Mouse (Mus musculus): ENCODE data around the gene Arrdc5. TPM values are rescaled to one million over a fixed set of nuclear protein-coding genes. Genes with fewer than 3 reads are reported as not detected.

Arrdc5 gene
- polyA plus RNA-seq, 1 experiment from 2014 or later, result not detected

DNA sequence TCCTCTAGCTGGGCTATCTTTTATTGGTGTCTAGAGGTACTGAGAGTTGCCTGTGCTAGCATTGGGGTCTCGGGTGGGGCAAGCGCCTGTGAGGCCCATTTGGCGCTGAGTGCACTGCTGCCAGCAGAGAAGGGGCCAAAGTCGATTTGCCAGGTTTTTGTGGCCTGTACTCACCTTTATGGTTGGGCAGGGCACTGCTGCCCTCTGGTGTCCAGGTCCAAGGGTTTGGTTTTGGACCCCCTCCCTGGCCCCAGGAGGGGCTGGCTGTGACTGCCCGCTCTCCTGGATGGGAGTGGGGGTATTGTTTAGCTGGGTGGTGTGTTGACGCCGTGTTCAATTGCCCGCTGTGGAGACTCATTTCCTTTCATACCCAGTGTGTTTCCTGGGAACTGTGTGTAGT lies 5.7 kb upstream of the Arrdc5 start:
- 68% methylated on average over 8 of the region's 8 CpGs for WGBS
- Histone ChIP-seq H3K9ac (ENCODE audit: low read depth, low read length) (no peak overlapping the region), H3K4me2 (ENCODE audit: low read length) (no peak overlapping the region), H3K36me3 (ENCODE audit: control insufficient read depth, insufficient read depth, low read length) (no peaks in the 10 kb centered on the region), H3K4me1 (ENCODE audit: control insufficient read depth, insufficient read depth, low read depth, low read length) (peaks cover 24% of the 10 kb centered on the region), H3K9me3 (ENCODE audit: control insufficient read depth, low read length) (no peaks in the 10 kb centered on the region), H3K4me3 (ENCODE audit: low read length) (no peak overlapping the region), H3K27ac (ENCODE audit: low read depth, low read length) (no peak overlapping the region), H3K27me3 (replicated peaks; ENCODE audit: control insufficient read depth, insufficient read depth, low read length) (no peaks in the 10 kb centered on the region; the same call in 1 of the 2 replicates)
- ATAC-seq, result no peak

DNA sequence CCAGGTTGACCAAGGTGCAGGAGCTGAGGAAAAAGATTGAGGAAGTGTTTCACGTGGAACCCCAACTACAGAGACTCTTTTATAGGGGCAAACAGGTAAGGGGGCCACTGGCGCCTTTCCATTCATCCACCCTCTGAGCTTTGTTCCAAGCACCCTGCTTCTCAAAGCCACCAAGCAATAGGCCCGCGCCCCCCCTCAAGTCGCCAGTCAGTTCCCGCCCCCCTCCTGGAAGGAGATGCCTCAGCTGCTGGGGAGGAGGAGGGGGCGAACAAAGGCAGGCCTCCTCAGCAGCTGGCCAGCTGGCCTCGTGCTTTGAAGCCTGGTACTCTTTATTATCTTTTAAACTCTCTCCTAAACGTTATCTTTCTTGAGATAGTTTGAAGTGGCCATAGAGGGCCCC lies 5.1 kb upstream of the Arrdc5 start:
- Histone ChIP-seq H3K4me1 (ENCODE audit: control insufficient read depth, insufficient read depth, low read depth, low read length) (peaks cover 24% of the 10 kb centered on the region), H3K27ac (ENCODE audit: low read depth, low read length) (no peak overlapping the region), H3K4me3 (ENCODE audit: low read length) (peak overlapping the region; percentile 89), H3K27me3 (replicated peaks; ENCODE audit: control insufficient read depth, insufficient read depth, low read length) (no peaks in the 10 kb centered on the region; the same call in 1 of the 2 replicates), H3K9me3 (ENCODE audit: control insufficient read depth, low read length) (no peaks in the 10 kb centered on the region), H3K4me2 (ENCODE audit: low read length) (peak overlapping the region; percentile 96), H3K36me3 (ENCODE audit: control insufficient read depth, insufficient read depth, low read length) (no peaks in the 10 kb centered on the region), H3K9ac (ENCODE audit: low read depth, low read length) (peak overlapping the region; percentile 75)
- no peak for ATAC-seq
- WGBS, result 23% methylated on average over 9 of the region's 9 CpGs

DNA sequence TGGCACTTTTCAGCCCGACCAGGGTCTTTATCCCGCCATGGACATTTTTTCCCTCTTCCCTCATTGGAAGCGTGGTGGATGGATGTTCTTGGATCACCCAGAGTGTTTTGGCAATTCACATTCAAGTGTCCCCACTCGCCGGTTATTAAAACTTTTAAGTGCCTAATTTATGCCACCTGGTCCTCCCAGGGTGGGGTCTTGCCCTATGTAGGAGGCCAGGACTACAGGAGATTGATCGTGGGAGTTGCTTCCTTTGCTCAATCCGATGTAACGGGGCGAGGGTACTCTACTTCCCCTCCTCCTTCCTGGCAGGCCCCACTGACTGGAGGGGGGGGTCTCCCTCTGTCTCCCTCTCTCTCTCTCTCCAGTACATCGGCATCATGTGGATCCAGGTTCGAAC lies 4.6 kb upstream of the Arrdc5 start:
- Histone ChIP-seq H3K27me3 (replicated peaks; ENCODE audit: control insufficient read depth, insufficient read depth, low read length) (no peaks in the 10 kb centered on the region; the same call in 1 of the 2 replicates), H3K9me3 (ENCODE audit: control insufficient read depth, low read length) (no peaks in the 10 kb centered on the region), H3K27ac (ENCODE audit: low read depth, low read length) (no peak overlapping the region), H3K4me3 (ENCODE audit: low read length) (peak overlapping the region; percentile 89), H3K9ac (ENCODE audit: low read depth, low read length) (peak overlapping the region; percentile 75), H3K4me2 (ENCODE audit: low read length) (peak overlapping the region; percentile 96), H3K4me1 (ENCODE audit: control insufficient read depth, insufficient read depth, low read depth, low read length) (peaks cover 24% of the 10 kb centered on the region), H3K36me3 (ENCODE audit: control insufficient read depth, insufficient read depth, low read length) (no peaks in the 10 kb centered on the region)
- no peak for ATAC-seq
- 16% methylated on average over 11 of the region's 11 CpGs for WGBS

DNA sequence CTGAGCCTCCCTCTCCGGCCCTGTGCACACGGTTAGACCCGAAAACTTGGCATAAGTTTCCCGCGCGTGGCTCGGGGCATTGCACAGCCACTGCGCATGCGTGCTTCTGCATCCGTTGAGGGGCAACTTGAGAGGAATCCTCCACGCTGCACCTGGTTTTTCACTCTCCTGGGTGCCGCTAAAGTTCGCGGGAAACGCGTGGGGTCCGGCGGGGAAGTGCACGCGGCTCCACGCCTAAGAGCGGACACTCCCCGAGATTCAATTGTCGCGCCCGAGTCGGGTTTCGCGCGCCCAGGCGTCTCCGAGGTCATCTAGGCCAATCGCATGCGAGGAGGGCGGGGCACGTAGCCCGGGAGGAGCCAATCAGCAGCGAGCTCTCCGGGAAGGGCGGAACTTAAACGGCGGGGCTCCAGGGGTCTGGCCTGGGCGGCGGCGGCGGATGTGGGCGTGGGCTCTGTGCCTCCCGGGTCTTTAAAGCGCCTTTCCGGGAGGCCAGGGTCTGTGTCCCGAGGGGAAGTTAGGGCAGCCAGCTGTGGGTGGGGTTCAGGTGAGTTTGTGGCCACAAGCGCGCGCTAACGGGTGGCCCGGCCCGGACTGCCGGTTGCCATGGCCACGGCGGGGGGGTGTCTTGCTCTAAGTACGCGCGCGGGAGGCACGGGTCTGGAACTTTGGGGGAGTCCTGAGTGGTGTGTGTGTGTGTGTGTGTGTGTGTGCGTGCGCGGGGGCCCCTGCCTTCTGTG lies 3.9 kb upstream of the Arrdc5 start:
- peaks cover 24% of the 10 kb centered on the region for H3K4me1 ChIP-seq (ENCODE audit: control insufficient read depth, insufficient read depth, low read depth, low read length)
- peak; percentile 96 for ATAC-seq

DNA sequence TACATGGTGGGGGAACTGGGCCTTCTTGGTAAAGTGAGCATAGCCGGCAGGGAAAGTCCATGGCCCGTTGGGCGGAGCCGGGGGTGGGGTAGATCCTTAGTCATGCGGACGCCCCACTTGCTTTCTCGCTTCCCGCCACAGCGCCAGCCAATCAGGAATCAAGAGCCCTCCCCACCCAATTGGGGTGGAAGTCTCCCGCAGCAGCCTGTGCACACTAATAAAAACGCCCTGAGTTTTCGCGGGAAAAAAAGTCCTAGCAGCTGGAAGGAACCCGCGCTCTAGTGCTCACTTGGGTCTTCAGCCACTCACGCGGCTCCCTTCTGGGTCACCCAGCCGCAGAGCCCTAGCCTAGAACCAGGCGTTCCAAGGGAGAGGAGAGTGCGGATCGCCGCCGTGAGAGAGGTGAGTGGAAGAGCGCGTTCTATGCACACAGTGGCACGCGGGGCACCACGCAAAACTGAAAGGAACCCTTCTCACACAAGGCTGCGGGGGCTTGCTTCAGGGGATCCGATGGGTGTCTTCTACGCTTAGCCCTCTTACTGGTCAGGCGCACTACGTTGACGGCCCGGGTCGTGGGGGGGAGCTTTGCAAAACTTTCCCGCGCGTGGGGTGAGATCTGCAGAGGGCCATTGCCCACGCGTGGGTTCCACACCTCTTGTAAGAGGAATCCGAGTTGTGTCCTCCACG lies 3.2 kb upstream of the Arrdc5 start, which contains the start of gene Uhrf1:
TSS of gene Uhrf1 (plus strand) at position 162 of the 687 bp plus-strand sequence.
- peak within 1 kb of the TSS; percentile 44; the same call in 1 of the 2 replicates for H3K27ac ChIP-seq (ENCODE audit: low read depth, low read length)
- WGBS, result under 1% methylated on average over 43 of the region's 43 CpGs
- ATAC-seq, result peak; percentile 46

More for the DNA sequence above, 3.9 kb upstream of the Arrdc5 start:
- H3K36me3 ChIP-seq (ENCODE audit: control insufficient read depth, insufficient read depth, low read length), result no peaks in the 10 kb centered on the region
- H3K9ac ChIP-seq (ENCODE audit: low read depth, low read length), result peak overlapping the region; percentile 75
- H3K27me3 ChIP-seq (replicated peaks; ENCODE audit: control insufficient read depth, insufficient read depth, low read length), result no peaks in the 10 kb centered on the region; the same call in 1 of the 2 replicates
- no peaks in the 10 kb centered on the region for H3K9me3 ChIP-seq (ENCODE audit: control insufficient read depth, low read length)
- peak overlapping the region; percentile 89 for H3K4me3 ChIP-seq (ENCODE audit: low read length)
- WGBS, result under 1% methylated on average over 67 of the region's 68 CpGs
- H3K4me2 ChIP-seq (ENCODE audit: low read length), result peak overlapping the region; percentile 96
- peak overlapping the region; percentile 44; the same call in 1 of the 2 replicates for H3K27ac ChIP-seq (ENCODE audit: low read depth, low read length)

DNA sequence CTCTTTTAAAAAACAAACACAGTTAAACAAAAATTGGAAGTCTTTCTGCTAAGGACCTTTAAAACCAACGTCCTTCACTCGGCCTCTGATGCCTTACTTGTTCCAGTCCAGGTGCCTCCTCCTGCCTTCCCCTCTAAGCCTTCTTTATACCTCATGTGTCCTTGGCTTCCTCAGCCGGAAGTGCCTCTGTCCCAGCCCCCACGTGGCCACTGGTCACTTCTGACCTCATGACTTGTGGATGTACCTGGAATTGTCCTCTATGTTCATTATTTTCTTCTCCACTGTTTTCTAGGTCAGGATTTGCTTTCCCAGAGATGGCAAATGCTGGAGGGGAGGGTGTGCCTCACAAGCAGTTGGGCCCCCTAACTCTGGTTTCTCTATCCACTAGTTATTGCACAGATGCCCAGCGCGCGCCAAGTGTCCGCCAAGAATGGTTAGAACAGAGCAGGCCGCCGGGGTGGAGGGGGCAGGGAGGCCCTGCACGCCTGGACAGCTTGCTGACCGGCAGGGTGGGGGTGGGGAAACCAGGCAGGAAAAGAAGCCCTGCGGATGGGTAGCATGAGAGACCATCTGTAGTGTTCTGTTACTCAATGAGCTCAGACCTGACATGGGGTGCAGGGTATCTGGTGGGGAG lies 2.4 kb upstream of the Arrdc5 start:
- ATAC-seq, result peak; percentile 18
- no peaks in the 10 kb centered on the region for H3K9me3 ChIP-seq (ENCODE audit: control insufficient read depth, low read length)
- peaks cover 24% of the 10 kb centered on the region for H3K4me1 ChIP-seq (ENCODE audit: control insufficient read depth, insufficient read depth, low read depth, low read length)
- H3K27ac ChIP-seq (ENCODE audit: low read depth, low read length), result no peak overlapping the region
- no peaks in the 10 kb centered on the region for H3K36me3 ChIP-seq (ENCODE audit: control insufficient read depth, insufficient read depth, low read length)
- no peak overlapping the region for H3K9ac ChIP-seq (ENCODE audit: low read depth, low read length)
- 30% methylated on average over 13 of the region's 13 CpGs for WGBS
- no peak overlapping the region for H3K4me3 ChIP-seq (ENCODE audit: low read length)
- H3K4me2 ChIP-seq (ENCODE audit: low read length), result peak overlapping the region; percentile 96
- no peaks in the 10 kb centered on the region; the same call in 1 of the 2 replicates for H3K27me3 ChIP-seq (replicated peaks; ENCODE audit: control insufficient read depth, insufficient read depth, low read length)

More for the DNA sequence above, 3.2 kb upstream of the Arrdc5 start, which contains the start of gene Uhrf1:
- Histone ChIP-seq H3K4me1 (ENCODE audit: control insufficient read depth, insufficient read depth, low read depth, low read length) (peaks cover 24% of the 10 kb centered on the region), H3K4me2 (ENCODE audit: low read length) (peak within 1 kb of the TSS; percentile 96), H3K27me3 (replicated peaks; ENCODE audit: control insufficient read depth, insufficient read depth, low read length) (no peaks in the 10 kb centered on the region; the same call in 1 of the 2 replicates), H3K36me3 (ENCODE audit: control insufficient read depth, insufficient read depth, low read length) (no peaks in the 10 kb centered on the region), H3K9ac (ENCODE audit: low read depth, low read length) (peak within 1 kb of the TSS; percentile 75), H3K9me3 (ENCODE audit: control insufficient read depth, low read length) (no peaks in the 10 kb centered on the region), H3K4me3 (ENCODE audit: low read length) (peak within 1 kb of the TSS; percentile 89)

DNA sequence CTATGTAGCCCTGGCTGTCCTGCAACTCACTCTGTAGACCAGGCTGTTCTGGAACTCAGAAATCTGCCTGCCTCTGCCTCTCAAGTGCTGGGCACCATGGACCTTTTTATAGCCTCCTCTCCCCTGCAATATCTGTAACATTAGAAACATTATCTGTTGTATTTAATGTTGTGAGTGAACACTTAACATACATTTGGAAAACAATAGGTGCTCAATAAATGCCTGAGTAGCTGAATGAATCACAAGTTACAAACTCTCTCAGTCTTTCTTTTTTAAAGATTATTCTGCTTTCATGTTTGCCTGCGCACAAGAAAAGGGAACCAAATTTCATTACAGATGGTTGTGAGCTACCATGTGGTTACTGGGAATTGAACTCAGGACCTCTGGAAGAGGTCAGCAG lies 1.8 kb downstream of the Arrdc5 start:
- Histone ChIP-seq H3K27me3 (replicated peaks; ENCODE audit: control insufficient read depth, insufficient read depth, low read length) (no peaks in the 10 kb centered on the region; the same call in 1 of the 2 replicates), H3K9me3 (ENCODE audit: control insufficient read depth, low read length) (no peaks in the 10 kb centered on the region), H3K36me3 (ENCODE audit: control insufficient read depth, insufficient read depth, low read length) (no peaks in the 10 kb centered on the region), H3K4me3 (ENCODE audit: low read length) (no peak overlapping the region), H3K9ac (ENCODE audit: low read depth, low read length) (no peak overlapping the region), H3K4me1 (ENCODE audit: control insufficient read depth, insufficient read depth, low read depth, low read length) (peaks cover 6% of the 10 kb centered on the region), H3K27ac (ENCODE audit: low read depth, low read length) (no peak overlapping the region), H3K4me2 (ENCODE audit: low read length) (no peak overlapping the region)
- WGBS, result 97% methylated on average over 1 of the region's 1 CpGs
- ATAC-seq, result no peak

DNA sequence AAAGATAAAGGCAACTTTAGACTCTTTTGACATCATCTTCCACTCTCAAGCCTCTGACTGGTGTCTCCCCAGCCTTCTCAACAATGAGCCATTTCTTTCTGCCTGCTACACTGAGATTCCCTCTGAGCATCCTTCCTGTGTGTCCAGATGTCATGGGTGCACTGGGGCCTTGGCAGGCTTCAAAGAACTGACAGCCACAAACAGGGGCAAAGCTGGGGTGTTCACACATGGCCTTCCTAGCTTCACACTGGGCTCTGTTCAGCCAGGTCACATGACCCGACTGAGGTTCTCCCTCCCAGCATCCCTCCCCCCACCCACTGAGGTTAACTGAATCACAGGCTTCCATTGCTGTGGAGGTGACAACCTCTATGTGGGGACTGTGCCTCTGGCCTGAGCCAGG lies 3.9 kb downstream of the Arrdc5 start:
- H3K4me1 ChIP-seq (ENCODE audit: control insufficient read depth, insufficient read depth, low read depth, low read length), result no peaks in the 10 kb centered on the region
- H3K36me3 ChIP-seq (ENCODE audit: control insufficient read depth, insufficient read depth, low read length), result no peaks in the 10 kb centered on the region
- H3K4me2 ChIP-seq (ENCODE audit: low read length), result no peak overlapping the region
- H3K9ac ChIP-seq (ENCODE audit: low read depth, low read length), result no peak overlapping the region
- ATAC-seq, result no peak
- no peak overlapping the region for H3K4me3 ChIP-seq (ENCODE audit: low read length)
- H3K27me3 ChIP-seq (replicated peaks; ENCODE audit: control insufficient read depth, insufficient read depth, low read length), result no peaks in the 10 kb centered on the region
- no peaks in the 10 kb centered on the region for H3K9me3 ChIP-seq (ENCODE audit: control insufficient read depth, low read length)
- no peak overlapping the region for H3K27ac ChIP-seq (ENCODE audit: low read depth, low read length)
- 58% methylated on average over 1 of the region's 1 CpGs for WGBS

All from hindbrain, embryonic 16.5 days (tissue).